Mouse (Mus musculus) liver, embryonic 14.5 days (tissue): ENCODE data around the gene Gm10024. TPM values are rescaled to one million over a fixed set of nuclear protein-coding genes. Genes with fewer than 3 reads are reported as not detected.

Experiments
- ATAC-seq: fragments of 200-750 bp; cut with Nextera tagmentation; 2 replicates; pipeline ENCODE4 v1.8.0; 2017; ENCODE audit warnings: moderate number of reproducible peaks, mild to moderate bottlenecking, moderate library complexity; ENCODE audit not compliant: insufficient read depth
- DNase-seq, 3 experiments: peaks; one replicate each; pipeline ENCODE4 v3.0.0-alpha.2; 2012 to 2013; ENCODE audit warnings: low read depth in 3 of 3, low spot score in 3 of 3
- H3K27ac ChIP-seq: fragments of 300-500 bp; sonication (generic); 2 replicates; pipeline ENCODE4 v1.5.1; 2014; ENCODE audit warnings: moderate library complexity, mild to moderate bottlenecking, control low read depth, inconsistent platforms
- H3K27me3 ChIP-seq: fragments of 300-500 bp; sonication (generic); 2 replicates; pipeline ENCODE4 v1.6.1; 2014; ENCODE audit warnings: mild to moderate bottlenecking, low read length, moderate library complexity; ENCODE audit not compliant: control insufficient read depth, insufficient read depth
- H3K36me3 ChIP-seq: fragments of 300-500 bp; sonication (generic); replicated peaks from 2 replicates; pipeline ENCODE4 v1.6.1; 2014; ENCODE audit warnings: low read depth; ENCODE audit not compliant: control insufficient read depth, insufficient read depth
- H3K4me1 ChIP-seq, 2 experiments: fragments of 200-500 bp in 1 of 2; fragments of 300-500 bp in 1 of 2; sonication (generic) in 1 of 2; replicated peaks; 2 replicates each; pipeline ENCODE4 v1.6.1; 2012 to 2014; ENCODE audit warnings: antibody characterized with exemption in 1 of 2, inconsistent platforms in 1 of 2, low read length in 1 of 2; ENCODE audit not compliant: control insufficient read depth in 2 of 2, insufficient read depth in 2 of 2
- H3K4me2 ChIP-seq: fragments of 300-500 bp; sonication (generic); 2 replicates; pipeline ENCODE4 v1.6.1; 2014; ENCODE audit warnings: low read depth, mild to moderate bottlenecking, control low read depth, moderate library complexity
- H3K4me3 ChIP-seq, 2 experiments: fragments of 200-500 bp in 1 of 2; fragments of 300-500 bp in 1 of 2; sonication (generic) in 1 of 2; 2 replicates each; pipeline ENCODE4 v1.5.1; 2012 to 2014; ENCODE audit warnings: low read depth in 2 of 2, low read length in 2 of 2, mild to moderate bottlenecking in 2 of 2, control low read depth in 1 of 2, inconsistent platforms in 1 of 2, moderate library complexity in 1 of 2; ENCODE audit not compliant: insufficient read depth in 1 of 2
- H3K9ac ChIP-seq: fragments of 300-500 bp; sonication (generic); replicated peaks from 2 replicates; pipeline ENCODE4 v1.6.1; 2014; ENCODE audit warnings: mild to moderate bottlenecking, control low read depth, moderate library complexity
- H3K9me3 ChIP-seq: fragments of 300-500 bp; sonication (generic); 2 replicates; pipeline ENCODE4 v1.6.1; 2016; ENCODE audit warnings: low read length, mixed read lengths; ENCODE audit not compliant: control insufficient read depth
- CTCF ChIP-seq: IDR thresholded peaks from 2 replicates; pipeline ENCODE4 v1.5.1; 2016; ENCODE audit warnings: antibody characterized with exemption, low read depth, control low read depth
- EP300 ChIP-seq: IDR thresholded peaks from 2 replicates; pipeline ENCODE4 v1.6.1; 2016; ENCODE audit warnings: antibody characterized with exemption, low read depth
- WGBS: fragments of 180-500 bp; shearing (Covaris S2); extraction: QIAGEN DNeasy Blood & Tissue Kit; methylation state at CpG from one replicate; pipeline ENCODE4 v1.1.7; 2014; ENCODE audit not compliant: insufficient replicate concordance; 5-methylcytosine and 5-hydroxymethylcytosine counted together
- polyA plus RNA-seq, 2 experiments: library from polyadenylated mRNA; depleted of rRNA in 1 of 2; stranded (reverse) in 1 of 2; unstranded in 1 of 2; fragments of >200 nt; fragmentation: Nextera tagmentation in 1 of 2; extraction: Ambion mirVana in 1 of 2; gene quantifications; 2 replicates each; pipeline versions ENCODE4 v1.2.1 to v1.2.3; 2012 to 2014

The Gm10024 gene
- polyA plus RNA-seq, 2 experiments, result not detected

DNA sequence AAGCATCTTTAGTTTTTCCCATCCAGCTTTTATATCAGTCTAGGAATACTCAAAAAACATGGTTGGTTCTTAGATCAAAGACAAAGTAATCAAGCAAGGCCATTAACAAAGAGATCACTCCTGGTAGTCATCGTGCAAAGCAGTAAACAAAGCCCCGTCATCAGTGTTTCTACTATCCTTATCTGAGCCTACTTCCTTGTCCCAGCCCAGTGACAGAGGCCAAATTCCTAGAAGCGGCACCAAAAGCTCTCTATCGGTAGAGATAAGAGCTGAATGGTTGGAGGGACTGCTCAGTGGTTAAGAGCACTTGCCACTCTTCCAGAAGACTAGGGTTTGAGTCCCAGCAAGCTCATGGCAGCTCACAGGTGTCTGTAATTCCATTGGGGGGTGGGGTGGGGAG, 39.7 kb upstream of the Gm10024 start:
- peak overlapping the region; percentile 28; the same call in 1 of the 2 replicates for H3K4me2 ChIP-seq
- peak overlapping the region; percentile 29; the same call in 1 of the 2 replicates for H3K27ac ChIP-seq
- peak; percentile 93 for ATAC-seq
- H3K36me3 ChIP-seq, result no peaks in the 10 kb centered on the region
- no peak overlapping the region for H3K9ac ChIP-seq
- H3K4me1 ChIP-seq, result peaks cover 13 to 16% of the 10 kb centered on the region in 2 experiments
- TF ChIP-seq CTCF (no peak), EP300 (peak; percentile 86)
- DNase-seq, result peak; percentile 53 to 60 (median 54)
- H3K4me3 ChIP-seq, result no peak overlapping the region
- peaks cover 11% of the 10 kb centered on the region for H3K27me3 ChIP-seq
- WGBS, result 2% methylated on average over 4 of the region's 4 CpGs
- H3K9me3 ChIP-seq, result no peaks in the 10 kb centered on the region

DNA sequence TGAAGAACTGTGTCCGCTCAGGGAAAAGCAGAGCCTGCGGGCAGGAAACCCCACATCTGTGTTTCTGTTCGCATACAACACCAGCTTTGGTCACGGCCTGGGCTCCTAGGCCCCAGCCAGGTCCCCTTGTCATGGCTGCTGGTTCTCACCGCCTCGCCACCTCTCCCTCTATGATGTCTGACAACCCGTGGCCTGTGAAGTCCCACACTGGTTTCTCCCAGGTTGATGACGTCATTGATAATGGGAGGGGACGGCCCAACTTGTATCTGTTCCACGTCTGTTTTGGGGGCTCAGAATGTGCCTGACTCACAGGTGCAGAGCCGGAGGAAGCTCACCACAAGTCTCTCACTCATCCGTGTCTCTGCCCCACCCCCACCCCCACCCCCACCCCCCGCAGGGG, 37.5 kb upstream of the Gm10024 start:
- Histone ChIP-seq H3K27ac (no peak overlapping the region), H3K27me3 (peaks cover 33% of the 10 kb centered on the region), H3K36me3 (no peaks in the 10 kb centered on the region), H3K9me3 (no peaks in the 10 kb centered on the region), H3K4me3 (no peak overlapping the region), H3K4me1 (peaks cover 13 to 16% of the 10 kb centered on the region in 2 experiments), H3K4me2 (no peak overlapping the region), H3K9ac (no peak overlapping the region)
- WGBS, result 53% methylated on average over 13 of the region's 13 CpGs
- TF ChIP-seq CTCF, result no peak
- no peak for TF ChIP-seq EP300
- no peak for DNase-seq
- no peak for ATAC-seq

DNA sequence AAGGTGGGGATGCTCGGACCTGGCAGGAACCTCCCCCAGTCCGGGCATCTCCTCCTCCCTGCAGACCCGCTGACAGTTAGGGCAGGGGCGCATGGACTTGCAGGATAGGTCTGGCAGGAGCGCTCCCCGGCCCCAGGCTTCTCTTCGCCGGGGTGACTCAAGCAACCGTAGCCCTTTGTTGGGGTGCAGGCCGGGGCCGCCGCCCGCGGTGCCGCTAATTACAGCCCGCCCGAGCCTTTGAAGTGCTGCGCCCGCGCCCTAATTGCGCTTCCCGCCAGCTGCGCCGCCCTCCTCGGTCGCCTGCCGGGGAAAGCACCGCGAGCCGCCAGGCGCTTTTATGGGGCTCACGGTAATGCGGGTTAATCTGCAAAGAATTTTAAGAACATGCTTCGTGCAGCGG, 33.7 kb upstream of the Gm10024 start:
- Histone ChIP-seq H3K4me3 (no peak overlapping the region), H3K4me2 (no peak overlapping the region)

DNA sequence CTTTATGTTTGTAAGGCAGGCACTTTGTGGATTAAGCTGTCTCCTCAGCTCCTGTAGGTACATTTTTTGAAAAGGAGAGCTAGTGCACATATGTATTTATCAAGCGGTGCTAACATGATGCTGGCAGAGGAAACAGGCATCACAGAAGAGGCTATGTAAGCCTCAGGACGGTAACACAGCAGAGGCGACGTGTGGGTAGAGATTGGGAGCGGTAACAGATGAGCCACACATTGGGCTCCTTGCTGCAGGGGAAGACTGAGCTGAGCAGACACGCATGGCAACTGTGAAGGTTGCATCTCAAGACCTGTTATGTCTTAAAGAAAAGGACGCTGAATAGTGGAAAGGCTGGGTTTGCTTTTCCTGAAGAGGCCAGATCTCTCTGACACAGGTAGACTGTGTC, 28.3 kb upstream of the Gm10024 start:
- Histone ChIP-seq H3K4me2 (no peak overlapping the region), H3K4me3 (no peak overlapping the region), H3K9me3 (no peaks in the 10 kb centered on the region), H3K27ac (no peak overlapping the region), H3K27me3 (peaks cover 45% of the 10 kb centered on the region), H3K4me1 (no peaks in the 10 kb centered on the region), H3K36me3 (no peaks in the 10 kb centered on the region), H3K9ac (no peak overlapping the region)
- ATAC-seq (no peak), DNase-seq (no peak)
- WGBS, result 49% methylated on average over 7 of the region's 7 CpGs
- TF ChIP-seq CTCF, result no peak
- no peak for TF ChIP-seq EP300

More for the DNA sequence above, 33.7 kb upstream of the Gm10024 start:
- WGBS, result 2% methylated on average over 35 of the region's 35 CpGs
- no peaks in the 10 kb centered on the region for H3K9me3 ChIP-seq
- no peak overlapping the region for H3K27ac ChIP-seq
- DNase-seq (no peak), ATAC-seq (no peak)
- no peak for TF ChIP-seq EP300
- TF ChIP-seq CTCF, result no peak
- no peak overlapping the region for H3K9ac ChIP-seq
- no peaks in the 10 kb centered on the region for H3K4me1 ChIP-seq
- no peaks in the 10 kb centered on the region for H3K36me3 ChIP-seq
- H3K27me3 ChIP-seq, result peaks cover 40% of the 10 kb centered on the region

GRCm38 (mm10) chr10:77684181-77684580, 27.1 kb upstream of the Gm10024 start:
- TF ChIP-seq EP300, result no peak
- no peak for TF ChIP-seq CTCF
- H3K9ac ChIP-seq, result no peak overlapping the region
- H3K27me3 ChIP-seq, result peaks cover 35% of the 10 kb centered on the region
- H3K36me3 ChIP-seq, result no peaks in the 10 kb centered on the region
- DNase-seq, result no peak
- H3K4me1 ChIP-seq, result no peaks in the 10 kb centered on the region
- 31% methylated on average over 8 of the region's 8 CpGs for WGBS
- no peak overlapping the region for H3K4me3 ChIP-seq
- no peaks in the 10 kb centered on the region for H3K9me3 ChIP-seq
- H3K4me2 ChIP-seq, result no peak overlapping the region
- no peak overlapping the region for H3K27ac ChIP-seq
- no peak for ATAC-seq
